In genomic region chr15:82964266-82964825, GRCm38 (mm10) we compare ENCODE assay signal across 8 mouse cellular contexts. TPM values are rescaled to one million over a fixed set of nuclear protein-coding genes. Genes with fewer than 3 reads are reported as not detected.
DNase-seq lines count a peak whose midpoint lies in the region; ATAC-seq and TF ChIP-seq lines count a peak whose summit lies in the region.

No protein-coding gene starts in this region.

- no peak for ATAC-seq in hindbrain, embryonic 11.5 days (ENCODE audit: low FRiP score)
- ATAC-seq in embryonic facial prominence, embryonic 14.5 days (ENCODE audit: low read depth): no peak
- no peak for ATAC-seq in limb, embryonic 15.5 days (ENCODE audit: insufficient number of reproducible peaks, low FRiP score, low TSS enrichment, low read depth)

- H3K36me3 ChIP-seq in hindbrain, embryonic 10.5 days: no peaks in the 10 kb centered on the region
- H3K36me3 ChIP-seq in hindbrain, embryonic 11.5 days (ENCODE audit: control insufficient read depth, insufficient read depth, low read length): no peaks in the 10 kb centered on the region
- no peaks in the 10 kb centered on the region for H3K36me3 ChIP-seq in embryonic facial prominence, embryonic 14.5 days (ENCODE audit: control insufficient read depth, insufficient read depth, low read length)
- no peaks in the 10 kb centered on the region for H3K36me3 ChIP-seq in limb, embryonic 15.5 days

- no peaks in the 10 kb centered on the region for H3K9me3 ChIP-seq in hindbrain, embryonic 10.5 days
- H3K9me3 ChIP-seq in hindbrain, embryonic 11.5 days (ENCODE audit: control insufficient read depth, low read length): no peaks in the 10 kb centered on the region
- H3K9me3 ChIP-seq in embryonic facial prominence, embryonic 14.5 days (ENCODE audit: control insufficient read depth, low read length): no peaks in the 10 kb centered on the region
- H3K9me3 ChIP-seq in limb, embryonic 15.5 days: no peaks in the 10 kb centered on the region

- peak overlapping the region; percentile 40; the same call in 1 of the 2 replicates for H3K27ac ChIP-seq in hindbrain, embryonic 10.5 days
- no peak overlapping the region for H3K27ac ChIP-seq in hindbrain, embryonic 11.5 days (ENCODE audit: low read depth, low read length)
- H3K27ac ChIP-seq in embryonic facial prominence, embryonic 14.5 days (replicated peaks; ENCODE audit: low read depth, low read length): peak overlapping the region; percentile 83
- H3K27ac ChIP-seq in limb, embryonic 15.5 days: peak overlapping the region; percentile 81

- 70% methylated on average over 14 of the region's 14 CpGs for WGBS in hindbrain, embryonic 10.5 days
- WGBS in hindbrain, embryonic 11.5 days: 69% methylated on average over 14 of the region's 14 CpGs
- WGBS in embryonic facial prominence, embryonic 14.5 days: 52% methylated on average over 14 of the region's 14 CpGs
- WGBS in limb, embryonic 15.5 days: 43% methylated on average over 14 of the region's 14 CpGs

- peaks cover 97% of the 10 kb centered on the region for H3K27me3 ChIP-seq in hindbrain, embryonic 10.5 days (ENCODE audit: insufficient read depth, poor library complexity, severe bottlenecking)
- H3K27me3 ChIP-seq in hindbrain, embryonic 11.5 days (ENCODE audit: control insufficient read depth, insufficient read depth, low read length): peaks cover 67% of the 10 kb centered on the region
- H3K27me3 ChIP-seq in embryonic facial prominence, embryonic 14.5 days (replicated peaks; ENCODE audit: control insufficient read depth, insufficient read depth, low read length): 0 out of 2 replicates have a peak, but pooled peaks cover 3% of the 10 kb centered on the region
- peaks cover 33% of the 10 kb centered on the region for H3K27me3 ChIP-seq in limb, embryonic 15.5 days

- H3K4me3 ChIP-seq in hindbrain, embryonic 10.5 days: peak overlapping the region; percentile 54; the same call in 1 of the 2 replicates
- H3K4me3 ChIP-seq in hindbrain, embryonic 11.5 days (ENCODE audit: low read depth, low read length): no peak overlapping the region; the same call in 1 of the 2 replicates
- peak overlapping the region; percentile 42 for H3K4me3 ChIP-seq in embryonic facial prominence, embryonic 14.5 days (ENCODE audit: low read depth, low read length)
- peak overlapping the region; percentile 57 for H3K4me3 ChIP-seq in limb, embryonic 15.5 days

- H3K9ac ChIP-seq in hindbrain, embryonic 11.5 days (ENCODE audit: low read depth, low read length): no peak overlapping the region
- H3K9ac ChIP-seq in embryonic facial prominence, embryonic 14.5 days (ENCODE audit: low read depth, low read length): peak overlapping the region; percentile 67
- no peak overlapping the region for H3K9ac ChIP-seq in limb, embryonic 15.5 days

- TF ChIP-seq CTCF in brain, embryonic 14.5 days (IDR thresholded peaks at IDR 0.05; ENCODE audit: borderline replicate concordance, extremely low read depth, insufficient read depth, insufficient read length): 0 out of 2 replicates have a peak, but pooled peaks have one; percentile 2

- DNase-seq in hindbrain, embryonic 10.5 days (ENCODE audit: low spot score): no peak
- DNase-seq in hindbrain, embryonic 11.5 days (ENCODE audit: low spot score): no peak
- peak; percentile 65 for DNase-seq in brain, embryonic 14.5 days (ENCODE audit: low read depth)
- DNase-seq in embryonic facial prominence, embryonic 14.5 days (ENCODE audit: low spot score): no peak
- no peak for DNase-seq in T-cell, adult 2 months (ENCODE audit: low spot score)
- no peak for DNase-seq in embryo, embryonic 9.5 days (ENCODE audit: extremely low spot score)
- no peak for DNase-seq in adrenal gland, postnatal 10 days

- peaks cover 69% of the 10 kb centered on the region for H3K4me1 ChIP-seq in hindbrain, embryonic 10.5 days (replicated peaks)
- H3K4me1 ChIP-seq in hindbrain, embryonic 11.5 days (replicated peaks; ENCODE audit: control insufficient read depth, insufficient read depth, low read length): peaks cover 31% of the 10 kb centered on the region
- peaks cover 61% of the 10 kb centered on the region for H3K4me1 ChIP-seq in embryonic facial prominence, embryonic 14.5 days (ENCODE audit: control insufficient read depth, insufficient read depth, low read length)
- peaks cover 63% of the 10 kb centered on the region for H3K4me1 ChIP-seq in limb, embryonic 15.5 days

- H3K4me2 ChIP-seq in hindbrain, embryonic 11.5 days (replicated peaks; ENCODE audit: low read depth, low read length): no peak overlapping the region
- peak overlapping the region; percentile 87 for H3K4me2 ChIP-seq in embryonic facial prominence, embryonic 14.5 days (ENCODE audit: low read depth, low read length)
- H3K4me2 ChIP-seq in limb, embryonic 15.5 days: peak overlapping the region; percentile 55; the same call in 1 of the 2 replicates

- TF ChIP-seq POLR2A in brain, embryonic 14.5 days (IDR thresholded peaks at IDR 0.05; ENCODE audit: borderline replicate concordance, extremely low read depth, insufficient read depth, insufficient read length, poor library complexity, severe bottlenecking): no peak

RNA-seq across cellular contexts. Expression of gene Tcf20, which starts 23.3 kb away (rescaled TPM):
- 6.7 and 6.9 TPM in 2 replicates for polyA plus RNA-seq in hindbrain, embryonic 10.5 days (2016; fragmentation: Nextera tagmentation; extraction: Ambion mirVana)
- 12.6 and 14.8 TPM in 2 replicates for polyA plus RNA-seq in hindbrain, embryonic 11.5 days (2014; fragmentation: Nextera tagmentation; extraction: Ambion mirVana)
- polyA plus RNA-seq in brain, embryonic 14.5 days (2012; rRNA removed): 34.0 and 46.8 TPM in 2 replicates
- polyA plus RNA-seq in embryonic facial prominence, embryonic 14.5 days (2014; fragmentation: Nextera tagmentation; extraction: Ambion mirVana): 11.3 and 12.3 TPM in 2 replicates
- 8.5 and 10.5 TPM in 2 replicates for polyA plus RNA-seq in limb, embryonic 15.5 days (2015; fragmentation: Nextera tagmentation; extraction: Ambion mirVana)
- 10 to 100 TPM; 70.8 to 71.5 TPM for total RNA-seq in adrenal gland, postnatal 10 days (2021)
